Mouse (Mus musculus) heart, embryonic 16.5 days (tissue): ENCODE measurements around the gene Slc9a8. TPM values are rescaled to one million over a fixed set of nuclear protein-coding genes. Genes with fewer than 3 reads are reported as not detected.

Source experiments
- ATAC-seq: fragments of 200-750 bp; cut with Nextera tagmentation; replicated peaks from 2 replicates; pipeline ENCODE4 v1.8.0; 2017; ENCODE audit warnings: moderate number of reproducible peaks; ENCODE audit not compliant: insufficient read depth, low FRiP score; ENCODE audit errors: extremely low read depth
- H3K27ac ChIP-seq: fragments of 300-500 bp; sonication (generic); 2 replicates; pipeline ENCODE4 v1.5.1; 2014; ENCODE audit warnings: mild to moderate bottlenecking, low read length, control low read depth, moderate library complexity
- H3K27me3 ChIP-seq: fragments of 300-500 bp; sonication (generic); 2 replicates; pipeline ENCODE4 v1.6.1; 2014; ENCODE audit warnings: low read length, mixed read lengths; ENCODE audit not compliant: control insufficient read depth, insufficient read depth
- H3K36me3 ChIP-seq: fragments of 300-500 bp; sonication (generic); 2 replicates; pipeline ENCODE4 v1.6.1; 2014; ENCODE audit not compliant: control insufficient read depth, insufficient read depth
- H3K4me1 ChIP-seq: fragments of 300-500 bp; sonication (generic); 2 replicates; pipeline ENCODE4 v1.6.1; 2014; ENCODE audit warnings: low read length, mixed read lengths; ENCODE audit not compliant: control insufficient read depth, insufficient read depth
- H3K4me2 ChIP-seq: fragments of 300-500 bp; sonication (generic); 2 replicates; pipeline ENCODE4 v1.6.1; 2014; ENCODE audit warnings: low read depth, mild to moderate bottlenecking, control low read depth, low read length
- H3K4me3 ChIP-seq: fragments of 300-500 bp; sonication (generic); 2 replicates; pipeline ENCODE4 v1.5.1; 2014; ENCODE audit warnings: mild to moderate bottlenecking, control low read depth, low read length
- H3K9ac ChIP-seq: fragments of 300-500 bp; sonication (generic); 2 replicates; pipeline ENCODE4 v1.6.1; 2014; ENCODE audit warnings: low read length, control low read depth
- H3K9me3 ChIP-seq: fragments of 300-500 bp; sonication (generic); replicated peaks from 2 replicates; pipeline ENCODE4 v1.6.1; 2016; ENCODE audit warnings: low read length; ENCODE audit not compliant: control insufficient read depth
- WGBS: fragments of 180-500 bp; shearing (Covaris S2); extraction: QIAGEN DNeasy Blood & Tissue Kit; methylation state at CpG from one replicate; pipeline ENCODE4 v1.1.7; 2014; 5-methylcytosine and 5-hydroxymethylcytosine counted together
- polyA plus RNA-seq: library from polyadenylated mRNA; unstranded; fragments of >200 nt; fragmentation: Nextera tagmentation; extraction: Ambion mirVana; gene quantifications from 2 replicates; pipeline ENCODE4 v1.2.1, GENCODE M21; 2015

Slc9a8 gene
- polyA plus RNA-seq, 1 experiment from 2014 or later: 19.1 TPM

DNA sequence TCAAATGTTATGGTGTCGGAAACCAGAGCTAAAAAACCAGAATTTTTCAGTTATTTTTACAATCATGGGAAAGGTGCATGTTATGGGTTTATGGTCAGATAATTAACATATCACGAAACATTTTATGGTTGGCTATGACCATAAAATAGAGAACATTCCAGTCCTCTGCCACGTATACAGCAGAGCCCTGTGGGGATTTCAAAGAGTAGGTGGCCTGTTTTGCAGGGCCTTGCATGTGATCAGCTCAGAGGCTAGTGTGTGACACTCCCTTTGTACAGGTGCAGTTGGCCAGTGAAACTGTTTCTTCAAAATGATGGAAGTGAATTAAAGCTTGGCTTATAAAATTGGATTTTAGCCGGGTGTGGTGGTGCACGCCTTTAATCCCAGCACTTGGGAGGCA is 42.3 kb downstream of the Slc9a8 start:
- Histone ChIP-seq H3K4me1 (peaks cover 3% of the 10 kb centered on the region; the same call in 1 of the 2 replicates), H3K27ac (no peak overlapping the region), H3K27me3 (no peaks in the 10 kb centered on the region), H3K4me3 (no peak overlapping the region), H3K9me3 (no peaks in the 10 kb centered on the region), H3K9ac (no peak overlapping the region), H3K4me2 (no peak overlapping the region), H3K36me3 (peaks cover 28% of the 10 kb centered on the region)
- WGBS: 93% methylated on average over 5 of the region's 5 CpGs
- no peak for ATAC-seq

GRCm38 (mm10) chr2:167465951-167466350 is 44.4 kb downstream of the Slc9a8 start:
- H3K27ac ChIP-seq: no peak overlapping the region
- no peaks in the 10 kb centered on the region for H3K27me3 ChIP-seq
- H3K9me3 ChIP-seq: no peaks in the 10 kb centered on the region
- WGBS: 88% methylated on average over 3 of the region's 3 CpGs
- H3K4me1 ChIP-seq: peaks cover 3% of the 10 kb centered on the region; the same call in 1 of the 2 replicates
- H3K4me2 ChIP-seq: no peak overlapping the region
- no peak overlapping the region for H3K4me3 ChIP-seq
- peaks cover 29% of the 10 kb centered on the region for H3K36me3 ChIP-seq
- H3K9ac ChIP-seq: no peak overlapping the region
- ATAC-seq: no peak

DNA sequence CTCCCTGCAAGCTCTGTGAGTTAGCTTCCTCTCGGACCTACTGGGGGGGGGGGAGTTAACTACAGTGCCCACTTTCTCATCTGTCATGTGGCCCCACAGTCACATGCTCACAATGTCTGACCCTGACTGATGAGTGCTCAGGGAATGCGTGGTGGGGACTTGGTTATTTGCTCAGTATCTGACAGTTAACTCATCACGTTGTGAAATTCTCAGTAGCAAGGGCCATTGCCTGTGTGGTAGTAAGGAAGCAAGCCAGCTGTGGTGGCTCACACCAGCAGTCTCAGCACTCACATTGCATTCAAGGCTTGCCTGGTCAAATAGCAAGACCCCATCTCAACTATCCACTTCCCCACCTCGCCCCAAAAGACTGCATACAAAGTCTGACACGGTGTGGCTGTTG is 45.7 kb downstream of the Slc9a8 start:
- H3K27ac ChIP-seq: no peak overlapping the region
- 78% methylated on average over 5 of the region's 5 CpGs for WGBS
- H3K4me2 ChIP-seq: no peak overlapping the region
- no peak overlapping the region for H3K4me3 ChIP-seq
- ATAC-seq: no peak
- H3K27me3 ChIP-seq: no peaks in the 10 kb centered on the region
- H3K9me3 ChIP-seq: no peaks in the 10 kb centered on the region
- H3K9ac ChIP-seq: no peak overlapping the region
- peaks cover 5% of the 10 kb centered on the region; the same call in 1 of the 2 replicates for H3K4me1 ChIP-seq
- peaks cover 34% of the 10 kb centered on the region for H3K36me3 ChIP-seq

DNA sequence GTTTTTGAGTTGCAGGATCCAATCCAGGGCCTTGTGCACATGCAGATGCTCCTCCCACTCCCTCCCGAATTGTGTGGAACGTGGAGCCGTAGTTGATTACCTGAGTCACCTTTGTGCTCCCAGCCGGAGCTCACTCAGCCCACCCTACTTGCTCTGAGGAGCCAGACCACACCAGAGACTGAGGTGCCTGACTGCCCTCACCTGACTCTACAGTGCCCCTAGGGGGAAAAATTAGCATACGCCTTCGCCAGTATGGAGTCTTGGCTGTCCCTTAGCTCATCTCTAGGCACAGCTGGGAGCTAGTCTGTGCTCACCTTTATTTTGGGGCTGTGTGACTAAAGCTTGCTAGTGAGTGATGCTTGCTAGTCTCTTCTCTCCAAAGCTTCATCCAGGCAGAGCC is 46.9 kb downstream of the Slc9a8 start:
- H3K4me2 ChIP-seq: no peak overlapping the region
- peaks cover 40% of the 10 kb centered on the region for H3K36me3 ChIP-seq
- WGBS: 81% methylated on average over 6 of the region's 6 CpGs

DNA sequence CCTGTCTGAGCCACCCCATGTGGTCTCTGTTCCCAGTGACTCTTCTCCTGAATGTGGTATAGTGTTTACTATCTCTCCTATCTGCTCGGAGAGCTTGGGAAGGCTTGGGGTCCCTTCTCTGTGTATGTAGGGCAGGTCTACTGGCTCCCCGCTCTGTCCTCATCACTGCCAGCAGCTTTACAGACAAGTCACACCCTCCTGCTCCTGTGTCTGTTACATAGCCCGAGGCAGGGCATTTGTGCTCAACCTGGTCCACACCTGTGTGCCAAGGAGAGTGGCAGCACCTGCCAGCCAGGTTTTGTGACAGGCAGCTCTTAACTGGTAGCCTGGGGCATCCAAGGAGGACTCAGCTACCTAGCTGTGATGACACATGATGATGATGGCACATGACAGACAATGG is 49.1 kb downstream of the Slc9a8 start:
- ATAC-seq: no peak

More for the DNA sequence above, 46.9 kb downstream of the Slc9a8 start:
- no peak overlapping the region for H3K4me3 ChIP-seq
- ATAC-seq: no peak
- peaks cover 2% of the 10 kb centered on the region; the same call in 1 of the 2 replicates for H3K4me1 ChIP-seq
- H3K27ac ChIP-seq: no peak overlapping the region
- no peaks in the 10 kb centered on the region for H3K9me3 ChIP-seq
- H3K27me3 ChIP-seq: no peaks in the 10 kb centered on the region
- no peak overlapping the region for H3K9ac ChIP-seq

DNA sequence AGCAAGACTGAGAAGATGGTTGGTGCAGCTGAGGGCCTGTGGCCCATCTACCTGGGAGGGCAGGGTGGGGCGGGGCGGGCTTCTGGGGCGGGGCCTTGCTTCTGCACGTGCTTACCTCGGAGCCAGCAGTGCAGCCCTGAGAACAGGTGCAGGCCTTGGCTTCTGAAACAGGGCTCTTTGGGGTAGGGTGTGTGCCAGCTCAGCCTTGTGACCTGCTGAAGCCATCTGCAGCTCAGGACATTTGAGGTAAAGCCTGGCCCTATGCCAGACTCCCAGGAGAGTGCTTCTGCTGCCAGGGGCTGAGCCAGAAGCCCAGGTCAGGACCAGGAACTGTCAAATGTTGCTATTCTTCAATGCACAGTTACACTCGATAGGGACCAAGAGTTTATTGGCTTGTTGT is 50.1 kb downstream of the Slc9a8 start:
- Histone ChIP-seq H3K27me3 (no peaks in the 10 kb centered on the region), H3K9ac (no peak overlapping the region), H3K4me2 (no peak overlapping the region), H3K4me3 (no peak overlapping the region), H3K4me1 (peaks cover 14% of the 10 kb centered on the region), H3K36me3 (peaks cover 45% of the 10 kb centered on the region), H3K27ac (no peak overlapping the region), H3K9me3 (no peaks in the 10 kb centered on the region)
- WGBS: 76% methylated on average over 6 of the region's 6 CpGs
- no peak for ATAC-seq

More for the DNA sequence above, 49.1 kb downstream of the Slc9a8 start:
- Histone ChIP-seq H3K9me3 (no peaks in the 10 kb centered on the region), H3K4me1 (peaks cover 4% of the 10 kb centered on the region), H3K36me3 (peaks cover 51% of the 10 kb centered on the region), H3K4me2 (no peak overlapping the region), H3K9ac (no peak overlapping the region), H3K27me3 (no peaks in the 10 kb centered on the region), H3K4me3 (no peak overlapping the region), H3K27ac (no peak overlapping the region)
- 88% methylated on average over 3 of the region's 3 CpGs for WGBS

GRCm38 (mm10) chr2:167474218-167474617 is 52.7 kb downstream of the Slc9a8 start:
- Histone ChIP-seq H3K9ac (no peak overlapping the region), H3K36me3 (peaks cover 37% of the 10 kb centered on the region), H3K4me3 (no peak overlapping the region), H3K9me3 (no peaks in the 10 kb centered on the region), H3K27me3 (no peaks in the 10 kb centered on the region), H3K4me2 (no peak overlapping the region), H3K4me1 (peaks cover 21% of the 10 kb centered on the region), H3K27ac (no peak overlapping the region)
- 89% methylated on average over 6 of the region's 6 CpGs for WGBS
- no peak for ATAC-seq

DNA sequence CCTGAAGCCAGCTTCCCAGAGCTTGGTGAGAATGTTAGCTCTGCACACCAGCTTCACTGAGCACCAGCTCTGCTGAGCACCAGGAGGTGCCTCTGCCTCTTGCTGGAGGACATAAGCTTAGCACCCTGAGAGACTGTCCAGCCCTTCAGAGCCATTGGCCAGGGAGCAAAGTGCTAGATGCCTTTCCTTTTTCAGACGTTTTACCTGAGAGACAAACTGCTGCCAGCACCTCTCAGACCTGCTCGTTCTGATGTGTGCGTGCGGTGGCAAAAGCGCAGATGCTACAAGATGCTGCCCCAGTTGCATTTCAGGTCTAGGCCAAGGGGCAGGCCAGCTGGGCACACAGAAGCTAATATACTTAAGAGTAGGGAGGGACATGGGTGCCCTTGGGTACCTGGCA is 54.1 kb downstream of the Slc9a8 start:
- 79% methylated on average over 5 of the region's 5 CpGs for WGBS
- Histone ChIP-seq H3K27ac (peak overlapping the region; percentile 68), H3K9me3 (no peaks in the 10 kb centered on the region), H3K4me1 (peaks cover 21% of the 10 kb centered on the region), H3K9ac (0 out of 2 replicates have a peak overlapping the region, but pooled peaks have one; percentile 1), H3K27me3 (no peaks in the 10 kb centered on the region), H3K4me3 (no peak overlapping the region), H3K36me3 (peaks cover 31% of the 10 kb centered on the region), H3K4me2 (no peak overlapping the region)
- no peak for ATAC-seq

- Histone ChIP-seq H3K9ac (0 out of 2 replicates have a peak overlapping the region, but pooled peaks have one; percentile 19), H3K4me2 (no peak overlapping the region)
- 6% methylated on average over 7 of the region's 7 CpGs for WGBS
Measured at GRCm38 (mm10) chr2:167476200-167476688, 54.7 kb downstream of the Slc9a8 start.

More at GRCm38 (mm10) chr2:167476200-167476688, 54.7 kb downstream of the Slc9a8 start:
- Histone ChIP-seq H3K36me3 (peaks cover 27% of the 10 kb centered on the region), H3K4me1 (peaks cover 21% of the 10 kb centered on the region), H3K9me3 (no peaks in the 10 kb centered on the region), H3K27me3 (no peaks in the 10 kb centered on the region), H3K4me3 (no peak overlapping the region), H3K27ac (peak overlapping the region; percentile 68)
- ATAC-seq: peak; percentile 85
